Mouse (Mus musculus) lung, postnatal 0 days (tissue): Measurements from ENCODE around the gene Zfp706.
A peak's percentile ranks its signal among the peaks of the same experiment; 100 is the strongest.

Experiments
- CTCF ChIP-seq: IDR thresholded peaks from 2 replicates; pipeline ENCODE4 v1.5.1; 2016; ENCODE audit warnings: antibody characterized with exemption, mild to moderate bottlenecking
- EP300 ChIP-seq: IDR thresholded peaks from 2 replicates; pipeline ENCODE4 v1.6.1; 2016; ENCODE audit warnings: antibody characterized with exemption, mild to moderate bottlenecking, control low read depth

- TF ChIP-seq CTCF (peak; percentile 24), EP300 (no peak)
These were observed 47.0 kb upstream of the Zfp706 start for GRCm38 (mm10) chr15:37054582-37054981.
